Mouse (Mus musculus) heart, adult 8-10 months (tissue): ENCODE data around the gene Nfkb2. TPM values are rescaled to one million over a fixed set of nuclear protein-coding genes. Genes with fewer than 3 reads are reported as not detected.

Experiments used
- DNase-seq: peaks from one replicate; pipeline ENCODE4 v3.0.0; 2022; ENCODE audit warnings: low spot score
- total RNA-seq, 4 experiments: library from RNA; stranded (reverse); gene quantifications; 2 replicates each; pipeline ENCODE4 v1.2.4; 2022

Nfkb2 gene
- total RNA-seq, 4 experiments from 2014 or later = 17.9 to 22.3 (median 20.1) TPM

GRCm38 (mm10) chr19:46322996-46323572 is 19.0 kb downstream of the Nfkb2 start:
- no peak for DNase-seq

GRCm38 (mm10) chr19:46323716-46324115 is 19.6 kb downstream of the Nfkb2 start:
- DNase-seq = no peak

- no peak for DNase-seq
Observed at GRCm38 (mm10) chr19:46324366-46324765, 20.2 kb downstream of the Nfkb2 start.

- DNase-seq = no peak
Observed at GRCm38 (mm10) chr19:46324918-46325317, 20.8 kb downstream of the Nfkb2 start.

GRCm38 (mm10) chr19:46326019-46326755 is 22.1 kb downstream of the Nfkb2 start:
- no peak for DNase-seq

GRCm38 (mm10) chr19:46326756-46327305 is 22.7 kb downstream of the Nfkb2 start, which contains the start of gene Psd:
Gene Psd, minus strand, starts transcription at chr19:46327156.
- DNase-seq = no peak

- DNase-seq = no peak
Observed at GRCm38 (mm10) chr19:46327531-46328064, 23.5 kb downstream of the Nfkb2 start.

GRCm38 (mm10) chr19:46328081-46329030 is 24.2 kb downstream of the Nfkb2 start, which contains the start of gene Fbxl15:
Gene Fbxl15, plus strand, starts transcription at chr19:46328184.
- DNase-seq = peak; percentile 92

GRCm38 (mm10) chr19:46329031-46329641 is 25.0 kb downstream of the Nfkb2 start:
- no peak for DNase-seq

GRCm38 (mm10) chr19:46329951-46330350 is 25.8 kb downstream of the Nfkb2 start:
- peak; percentile 73 for DNase-seq

GRCm38 (mm10) chr19:46330696-46331095 is 26.6 kb downstream of the Nfkb2 start:
- no peak for DNase-seq

GRCm38 (mm10) chr19:46331326-46331725 is 27.2 kb downstream of the Nfkb2 start:
- DNase-seq = no peak

GRCm38 (mm10) chr19:46331936-46332335 is 27.8 kb downstream of the Nfkb2 start:
- DNase-seq = no peak

GRCm38 (mm10) chr19:46332721-46333339 is 28.7 kb downstream of the Nfkb2 start:
- DNase-seq = no peak

- DNase-seq = no peak
Observed at GRCm38 (mm10) chr19:46333906-46334305, 29.8 kb downstream of the Nfkb2 start.

- DNase-seq = no peak
Observed at GRCm38 (mm10) chr19:46337719-46338330, 33.7 kb downstream of the Nfkb2 start.

- peak; percentile 99 for DNase-seq
Observed at GRCm38 (mm10) chr19:46338331-46338936, 34.3 kb downstream of the Nfkb2 start, which contains the start of gene Cuedc2. Gene Cuedc2, minus strand, starts transcription at chr19:46338702.

- no peak for DNase-seq
Observed at GRCm38 (mm10) chr19:46338942-46339286, 34.8 kb downstream of the Nfkb2 start.

GRCm38 (mm10) chr19:46339287-46339971 is 35.3 kb downstream of the Nfkb2 start:
- no peak for DNase-seq
